Mouse (Mus musculus): ENCODE results near the gene Dnmt1. TPM values are rescaled to one million over a fixed set of nuclear protein-coding genes. Genes with fewer than 3 reads are reported as not detected.

Gene Dnmt1
- polyA plus RNA-seq, 1 experiment from 2014 or later = 102 TPM

- H3K27ac ChIP-seq = peak overlapping the region; percentile 94
- under 1% methylated on average over 17 of the region's 17 CpGs for WGBS
Measured at GRCm38 (mm10) chr9:20951966-20952519, 7.6 kb downstream of the Dnmt1 start.

GRCm38 (mm10) chr9:20951441-20951840 is 8.2 kb downstream of the Dnmt1 start:
- H3K9me3 ChIP-seq = no peaks in the 10 kb centered on the region
- ATAC-seq (ENCODE audit: insufficient number of reproducible peaks, insufficient read depth, low FRiP score, low TSS enrichment, low read depth) = no peak
- peak overlapping the region; percentile 94 for H3K27ac ChIP-seq
- 11% methylated on average over 14 of the region's 14 CpGs for WGBS
- H3K4me2 ChIP-seq = peak overlapping the region; percentile 89
- H3K27me3 ChIP-seq = no peaks in the 10 kb centered on the region
- H3K9ac ChIP-seq = peak overlapping the region; percentile 87
- peaks cover 17% of the 10 kb centered on the region for H3K4me1 ChIP-seq
- H3K36me3 ChIP-seq = peaks cover under 1% of the 10 kb centered on the region; the same call in 1 of the 2 replicates
- H3K4me3 ChIP-seq = peak overlapping the region; percentile 87

More at GRCm38 (mm10) chr9:20951966-20952519, 7.6 kb downstream of the Dnmt1 start:
- no peak; the same call in 1 of the 2 replicates for ATAC-seq (ENCODE audit: insufficient number of reproducible peaks, insufficient read depth, low FRiP score, low TSS enrichment, low read depth)
- Histone ChIP-seq H3K4me2 (peak overlapping the region; percentile 89), H3K4me3 (peak overlapping the region; percentile 87), H3K36me3 (no peaks in the 10 kb centered on the region; the same call in 1 of the 2 replicates), H3K27me3 (no peaks in the 10 kb centered on the region), H3K9me3 (no peaks in the 10 kb centered on the region), H3K9ac (peak overlapping the region; percentile 87), H3K4me1 (peaks cover 17% of the 10 kb centered on the region)

- peak overlapping the region; percentile 87 for H3K4me3 ChIP-seq
- peak overlapping the region; percentile 89 for H3K4me2 ChIP-seq
- peak overlapping the region; percentile 87 for H3K9ac ChIP-seq
Measured at GRCm38 (mm10) chr9:20950419-20950818, 9.3 kb downstream of the Dnmt1 start.

GRCm38 (mm10) chr9:20946066-20946880 is 13.4 kb downstream of the Dnmt1 start:
- no peak for ATAC-seq (ENCODE audit: insufficient number of reproducible peaks, insufficient read depth, low FRiP score, low TSS enrichment, low read depth)
- H3K36me3 ChIP-seq = peaks cover 8% of the 10 kb centered on the region
- 75% methylated on average over 16 of the region's 16 CpGs for WGBS

More at GRCm38 (mm10) chr9:20950419-20950818, 9.3 kb downstream of the Dnmt1 start:
- H3K9me3 ChIP-seq = no peaks in the 10 kb centered on the region
- H3K4me1 ChIP-seq = peaks cover 17% of the 10 kb centered on the region
- ATAC-seq (ENCODE audit: insufficient number of reproducible peaks, insufficient read depth, low FRiP score, low TSS enrichment, low read depth) = no peak
- H3K27me3 ChIP-seq = no peaks in the 10 kb centered on the region
- peaks cover 3% of the 10 kb centered on the region; the same call in 1 of the 2 replicates for H3K36me3 ChIP-seq
- H3K27ac ChIP-seq = no peak overlapping the region

GRCm38 (mm10) chr9:20944697-20945370 is 14.9 kb downstream of the Dnmt1 start:
- H3K9me3 ChIP-seq = no peaks in the 10 kb centered on the region
- no peaks in the 10 kb centered on the region for H3K27me3 ChIP-seq
- no peak overlapping the region for H3K4me2 ChIP-seq
- H3K4me3 ChIP-seq = no peak overlapping the region
- H3K4me1 ChIP-seq = peaks cover 24% of the 10 kb centered on the region
- H3K27ac ChIP-seq = peak overlapping the region; percentile 62
- 45% methylated on average over 4 of the region's 4 CpGs for WGBS
- ATAC-seq (ENCODE audit: insufficient number of reproducible peaks, insufficient read depth, low FRiP score, low TSS enrichment, low read depth) = no peak
- H3K9ac ChIP-seq = peak overlapping the region; percentile 51
- H3K36me3 ChIP-seq = peaks cover 22% of the 10 kb centered on the region

More at GRCm38 (mm10) chr9:20946066-20946880, 13.4 kb downstream of the Dnmt1 start:
- Histone ChIP-seq H3K9me3 (no peaks in the 10 kb centered on the region), H3K4me2 (no peak overlapping the region), H3K27ac (0 out of 2 replicates have a peak overlapping the region, but pooled peaks have one; percentile 8), H3K9ac (peak overlapping the region; percentile 33; the same call in 1 of the 2 replicates), H3K4me1 (peaks cover 37% of the 10 kb centered on the region), H3K27me3 (no peaks in the 10 kb centered on the region), H3K4me3 (no peak overlapping the region)

GRCm38 (mm10) chr9:20943911-20944310 is 15.8 kb downstream of the Dnmt1 start:
- H3K27me3 ChIP-seq = no peaks in the 10 kb centered on the region
- peaks cover 31% of the 10 kb centered on the region for H3K36me3 ChIP-seq
- WGBS = 3% methylated on average over 2 of the region's 2 CpGs
- peak; percentile 70 for ATAC-seq (ENCODE audit: insufficient number of reproducible peaks, insufficient read depth, low FRiP score, low TSS enrichment, low read depth)
- peak overlapping the region; percentile 51 for H3K9ac ChIP-seq
- no peak overlapping the region; the same call in 1 of the 2 replicates for H3K4me2 ChIP-seq
- no peak overlapping the region for H3K4me3 ChIP-seq
- H3K27ac ChIP-seq = peak overlapping the region; percentile 62
- H3K4me1 ChIP-seq = peaks cover 24% of the 10 kb centered on the region
- H3K9me3 ChIP-seq = no peaks in the 10 kb centered on the region

- Histone ChIP-seq H3K9ac (no peak overlapping the region), H3K4me3 (no peak overlapping the region), H3K9me3 (no peaks in the 10 kb centered on the region), H3K36me3 (peaks cover 37% of the 10 kb centered on the region), H3K27ac (peak overlapping the region; percentile 62), H3K4me2 (0 out of 2 replicates have a peak overlapping the region, but pooled peaks have one; percentile 9), H3K27me3 (no peaks in the 10 kb centered on the region), H3K4me1 (peaks cover 24% of the 10 kb centered on the region)
- peak; percentile 15; the same call in 1 of the 2 replicates for ATAC-seq (ENCODE audit: insufficient number of reproducible peaks, insufficient read depth, low FRiP score, low TSS enrichment, low read depth)
- 69% methylated on average over 7 of the region's 7 CpGs for WGBS
Measured at GRCm38 (mm10) chr9:20943396-20943795, 16.3 kb downstream of the Dnmt1 start.

GRCm38 (mm10) chr9:20923258-20923657 is 36.4 kb downstream of the Dnmt1 start:
- H3K4me1 ChIP-seq = no peaks in the 10 kb centered on the region
- no peak overlapping the region for H3K4me2 ChIP-seq
- H3K9ac ChIP-seq = no peak overlapping the region
- WGBS = 84% methylated on average over 3 of the region's 3 CpGs
- H3K9me3 ChIP-seq = no peaks in the 10 kb centered on the region
- no peaks in the 10 kb centered on the region for H3K27me3 ChIP-seq
- no peak for ATAC-seq (ENCODE audit: insufficient number of reproducible peaks, insufficient read depth, low FRiP score, low TSS enrichment, low read depth)
- H3K36me3 ChIP-seq = peaks cover 99% of the 10 kb centered on the region
- H3K4me3 ChIP-seq = no peak overlapping the region
- no peak overlapping the region for H3K27ac ChIP-seq

GRCm38 (mm10) chr9:20916160-20916559 is 43.5 kb downstream of the Dnmt1 start:
- WGBS = 80% methylated on average over 4 of the region's 4 CpGs
- no peaks in the 10 kb centered on the region for H3K27me3 ChIP-seq
- no peaks in the 10 kb centered on the region for H3K4me1 ChIP-seq
- no peak overlapping the region for H3K4me3 ChIP-seq
- H3K9ac ChIP-seq = no peak overlapping the region
- no peaks in the 10 kb centered on the region for H3K9me3 ChIP-seq
- no peak overlapping the region for H3K4me2 ChIP-seq
- no peak overlapping the region for H3K27ac ChIP-seq
- peaks cover 99% of the 10 kb centered on the region for H3K36me3 ChIP-seq
- no peak for ATAC-seq (ENCODE audit: insufficient number of reproducible peaks, insufficient read depth, low FRiP score, low TSS enrichment, low read depth)

- no peaks in the 10 kb centered on the region for H3K9me3 ChIP-seq
- no peak overlapping the region for H3K4me3 ChIP-seq
- no peak overlapping the region for H3K4me2 ChIP-seq
- no peak for ATAC-seq (ENCODE audit: insufficient number of reproducible peaks, insufficient read depth, low FRiP score, low TSS enrichment, low read depth)
- no peaks in the 10 kb centered on the region for H3K4me1 ChIP-seq
- H3K27me3 ChIP-seq = no peaks in the 10 kb centered on the region
- H3K27ac ChIP-seq = no peak overlapping the region
- H3K36me3 ChIP-seq = peaks cover 99% of the 10 kb centered on the region
- H3K9ac ChIP-seq = 0 out of 2 replicates have a peak overlapping the region, but pooled peaks have one; percentile 21
- whole genome bisulfite sequencing = 91% methylated on average over 9 of the region's 9 CpGs
Measured at GRCm38 (mm10) chr9:20909948-20910347, 49.7 kb downstream of the Dnmt1 start.

GRCm38 (mm10) chr9:20902174-20902491 is 57.6 kb downstream of the Dnmt1 start:
- no peaks in the 10 kb centered on the region for H3K9me3 ChIP-seq
- no peak for ATAC-seq (ENCODE audit: insufficient number of reproducible peaks, insufficient read depth, low FRiP score, low TSS enrichment, low read depth)
- peaks cover 14% of the 10 kb centered on the region for H3K4me1 ChIP-seq
- peaks cover 32% of the 10 kb centered on the region for H3K36me3 ChIP-seq
- 40% methylated on average over 6 of the region's 6 CpGs for WGBS
- no peak overlapping the region for H3K4me2 ChIP-seq
- H3K4me3 ChIP-seq = no peak overlapping the region
- H3K27me3 ChIP-seq = no peaks in the 10 kb centered on the region
- H3K9ac ChIP-seq = 0 out of 2 replicates have a peak overlapping the region, but pooled peaks have one; percentile 21
- 0 out of 2 replicates have a peak overlapping the region, but pooled peaks have one; percentile 3 for H3K27ac ChIP-seq

Data from embryonic facial prominence, embryonic 13.5 days (tissue).